Mouse (Mus musculus): ENCODE results near the gene Mfsd2a. TPM values are rescaled to one million over a fixed set of nuclear protein-coding genes. Genes with fewer than 3 reads are reported as not detected.

Mfsd2a gene
- total RNA-seq, 1 experiment from 2014 or later, result not detected

DNA sequence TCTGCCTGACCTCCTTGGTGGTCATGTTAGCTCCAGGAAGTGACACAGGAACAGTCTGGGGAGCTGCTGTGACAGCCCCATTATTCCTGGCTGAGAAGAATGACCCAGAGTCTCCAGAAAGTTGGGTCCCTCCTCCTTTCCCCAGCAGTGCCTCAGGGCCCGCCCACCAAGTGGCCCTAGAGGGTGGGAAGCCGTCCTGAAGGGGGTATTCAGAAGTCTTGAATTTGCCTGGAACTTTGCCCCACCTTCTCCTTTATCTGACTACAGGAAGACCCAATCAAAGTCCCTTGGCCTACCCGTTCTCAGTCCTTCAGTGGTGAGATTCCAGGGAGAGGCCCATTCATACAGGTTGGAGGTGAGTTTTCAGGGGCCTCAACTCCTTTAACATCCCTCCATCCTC, 20.9 kb upstream of the Mfsd2a start:
- no peak for ATAC-seq (replicated peaks in 1 of 2; ENCODE audit: insufficient read depth in 1 of 2, low FRiP score in 2 of 2, low TSS enrichment in 1 of 2, low read depth in 1 of 2, poor library complexity in 2 of 2, severe bottlenecking in 2 of 2)

DNA sequence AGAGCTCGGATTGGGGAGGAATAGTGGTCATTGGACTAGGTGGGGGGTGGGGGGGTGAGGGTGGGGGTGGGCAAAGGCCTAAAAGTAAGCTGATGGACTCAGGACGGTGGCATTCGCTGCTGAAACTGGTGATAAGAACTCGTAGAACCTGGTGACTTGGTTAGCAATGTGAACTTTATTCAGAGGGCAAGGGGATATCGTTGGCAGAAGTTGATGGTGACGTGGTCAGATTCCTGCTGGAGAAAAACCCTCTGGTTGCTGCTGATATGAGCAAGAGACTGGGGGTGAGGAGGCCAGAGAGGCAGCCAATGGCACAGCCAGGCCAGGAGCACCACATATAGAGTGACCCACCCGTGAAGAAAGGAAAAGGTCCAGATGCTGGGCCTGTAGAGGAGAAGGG, 20.2 kb upstream of the Mfsd2a start:
- no peak for ATAC-seq (replicated peaks in 1 of 2; ENCODE audit: insufficient read depth in 1 of 2, low FRiP score in 2 of 2, low TSS enrichment in 1 of 2, low read depth in 1 of 2, poor library complexity in 2 of 2, severe bottlenecking in 2 of 2)

DNA sequence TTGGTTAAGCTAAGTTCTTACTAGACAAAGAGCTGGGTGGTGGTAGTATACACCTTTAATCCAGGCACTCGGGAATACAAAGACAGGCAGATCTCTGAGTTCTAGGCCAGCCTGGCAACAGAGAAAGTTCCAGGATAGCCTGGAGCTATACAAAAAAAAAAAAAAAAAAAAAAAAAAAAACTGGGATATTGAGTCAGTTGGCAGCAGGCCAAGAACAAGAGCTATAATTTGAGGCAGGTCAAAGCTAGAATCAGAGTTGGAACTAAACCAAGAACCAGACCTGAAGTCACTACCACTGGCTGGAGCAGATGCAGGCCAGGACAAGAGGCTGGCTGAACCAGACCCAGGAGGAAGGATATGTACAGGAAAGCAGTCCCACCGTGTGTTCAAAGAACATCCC, 19.7 kb upstream of the Mfsd2a start:
- no peak for ATAC-seq (replicated peaks in 1 of 2; ENCODE audit: insufficient read depth in 1 of 2, low FRiP score in 2 of 2, low TSS enrichment in 1 of 2, low read depth in 1 of 2, poor library complexity in 2 of 2, severe bottlenecking in 2 of 2)

DNA sequence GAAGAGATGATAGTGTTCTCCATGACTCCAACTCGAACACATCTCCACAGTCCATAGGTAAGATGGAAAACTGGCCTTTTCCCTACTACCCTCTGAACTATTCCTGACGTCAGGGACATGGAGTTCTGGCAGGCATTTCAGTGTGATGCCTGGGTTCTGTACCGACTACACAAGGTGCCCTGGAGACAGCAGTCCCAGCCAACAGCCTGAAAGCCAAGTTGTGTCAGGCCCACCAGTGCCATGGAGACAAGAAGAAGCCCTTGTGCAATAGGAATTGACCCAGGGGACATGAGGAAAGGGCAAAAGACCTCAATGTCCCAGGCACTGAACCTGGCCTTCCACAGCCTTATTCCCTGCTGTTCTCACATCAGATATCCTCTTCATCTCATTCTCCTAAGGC, 18.8 kb upstream of the Mfsd2a start:
- ATAC-seq (replicated peaks in 1 of 2; ENCODE audit: insufficient read depth in 1 of 2, low FRiP score in 2 of 2, low TSS enrichment in 1 of 2, low read depth in 1 of 2, poor library complexity in 2 of 2, severe bottlenecking in 2 of 2), result no peak

DNA sequence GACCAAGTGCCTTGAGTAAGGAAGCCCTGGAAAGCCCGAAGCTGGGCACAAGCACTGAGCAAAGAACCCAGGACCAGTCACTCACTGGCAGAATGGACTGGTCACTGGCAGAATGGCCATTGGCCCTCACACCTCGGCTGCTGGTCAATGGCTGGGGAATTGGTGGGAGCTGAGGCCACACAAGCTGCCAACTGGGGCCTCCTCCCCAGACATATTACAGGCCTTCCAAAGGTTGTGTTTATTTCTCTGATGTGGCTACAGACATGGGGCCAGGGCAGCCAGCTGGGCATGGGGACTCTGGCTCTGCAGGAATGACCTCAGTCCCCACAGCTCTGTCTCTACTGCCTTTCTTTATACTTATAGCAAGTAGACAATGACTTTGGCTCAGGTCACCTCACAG, 17.9 kb upstream of the Mfsd2a start:
- no peak for ATAC-seq (replicated peaks in 1 of 2; ENCODE audit: insufficient read depth in 1 of 2, low FRiP score in 2 of 2, low TSS enrichment in 1 of 2, low read depth in 1 of 2, poor library complexity in 2 of 2, severe bottlenecking in 2 of 2)

- ATAC-seq (replicated peaks in 1 of 2; ENCODE audit: insufficient read depth in 1 of 2, low FRiP score in 2 of 2, low TSS enrichment in 1 of 2, low read depth in 1 of 2, poor library complexity in 2 of 2, severe bottlenecking in 2 of 2), result no peak
Measured at GRCm38 (mm10) chr4:122976885-122977284, 15.9 kb upstream of the Mfsd2a start.

DNA sequence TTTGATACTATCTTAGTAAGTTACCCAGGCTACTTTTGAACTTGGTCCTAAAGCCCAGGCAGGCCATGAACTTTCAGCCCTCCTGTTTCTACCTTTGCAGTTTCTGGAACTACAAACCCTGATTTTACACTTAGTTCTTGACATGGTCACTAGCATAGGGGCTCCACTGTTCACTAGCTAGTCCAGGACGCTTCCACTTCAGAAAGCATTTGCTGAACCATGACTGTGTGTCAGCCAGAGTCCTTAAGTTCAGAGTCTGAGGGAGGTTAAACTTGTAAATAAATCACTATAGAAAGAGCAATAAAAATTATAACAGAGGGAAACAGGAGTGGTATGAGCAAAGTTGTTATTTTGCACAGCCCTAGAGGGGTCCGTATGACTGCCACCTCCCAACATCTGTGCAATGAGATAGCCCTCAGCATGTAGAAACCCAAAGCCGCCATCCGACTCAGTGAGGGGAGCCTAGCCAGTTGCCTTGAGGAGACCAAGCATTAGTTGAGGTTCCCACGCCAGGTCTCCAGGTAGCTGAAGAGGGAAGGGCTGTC, 14.1 kb upstream of the Mfsd2a start:
- no peak for ATAC-seq (replicated peaks in 1 of 2; ENCODE audit: insufficient read depth in 1 of 2, low FRiP score in 2 of 2, low TSS enrichment in 1 of 2, low read depth in 1 of 2, poor library complexity in 2 of 2, severe bottlenecking in 2 of 2)

DNA sequence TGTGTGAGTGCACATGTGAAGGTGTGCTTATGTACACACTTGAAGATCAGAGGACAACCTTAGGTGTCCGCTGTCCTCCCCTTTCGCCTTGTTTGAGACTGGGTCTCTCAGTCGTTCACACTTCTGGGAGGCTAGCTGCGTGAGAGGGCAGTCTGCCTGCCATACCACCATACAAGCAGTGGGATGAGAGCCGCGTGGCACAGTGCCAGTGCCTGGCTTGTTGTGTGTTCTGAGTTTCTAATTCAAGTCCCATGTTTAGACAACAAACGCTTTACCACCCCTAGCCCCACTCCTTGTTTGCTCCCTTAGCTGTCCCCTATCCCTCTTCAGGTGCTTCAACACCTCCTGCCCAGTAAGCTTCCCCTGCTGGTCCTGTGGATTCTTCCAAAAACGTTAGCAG, 11.1 kb upstream of the Mfsd2a start:
- no peak; a peak in 1 of 4 replicates for ATAC-seq (replicated peaks in 1 of 2; ENCODE audit: insufficient read depth in 1 of 2, low FRiP score in 2 of 2, low TSS enrichment in 1 of 2, low read depth in 1 of 2, poor library complexity in 2 of 2, severe bottlenecking in 2 of 2)

DNA sequence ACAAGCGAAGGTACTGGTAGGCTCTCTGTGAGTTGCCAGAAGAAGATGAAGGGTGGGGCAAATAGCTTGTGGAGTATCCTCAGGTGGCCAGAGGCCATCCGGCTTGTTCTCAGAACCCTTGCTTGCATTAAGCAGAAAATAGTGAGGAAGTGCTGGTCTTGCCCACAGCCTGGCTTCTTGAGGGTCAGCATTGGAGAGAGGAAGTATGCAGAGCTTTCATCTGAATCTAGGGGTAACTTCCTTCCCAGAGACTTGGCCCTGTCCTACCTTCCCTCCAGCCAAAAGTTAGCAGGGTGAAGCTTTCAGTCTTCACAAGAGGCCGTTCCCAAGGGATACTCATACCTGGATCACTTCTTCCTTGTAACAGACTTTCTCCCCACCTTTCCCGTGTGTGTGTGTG, 10.7 kb upstream of the Mfsd2a start:
- ATAC-seq (replicated peaks in 1 of 2; ENCODE audit: insufficient read depth in 1 of 2, low FRiP score in 2 of 2, low TSS enrichment in 1 of 2, low read depth in 1 of 2, poor library complexity in 2 of 2, severe bottlenecking in 2 of 2), result no peak

DNA sequence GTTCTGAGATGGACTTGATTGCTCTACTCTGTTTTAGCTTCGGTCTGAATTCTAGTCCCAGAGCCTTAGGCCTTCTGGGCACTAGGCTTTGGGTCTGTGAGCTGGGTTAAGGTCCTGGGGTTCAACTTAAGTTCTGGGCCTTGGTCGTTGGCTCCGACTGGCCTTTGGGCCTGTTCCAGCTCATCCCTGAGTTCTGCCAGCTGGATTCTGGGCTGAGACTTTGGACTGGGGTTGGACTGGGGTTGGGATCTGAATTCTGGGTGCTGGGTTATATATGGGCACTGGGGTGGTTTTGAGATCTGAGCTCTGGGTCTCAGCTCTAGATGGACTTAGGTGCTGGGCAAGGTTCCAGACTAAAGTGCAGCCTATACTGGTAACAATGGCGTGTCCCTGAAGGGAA, 10.2 kb upstream of the Mfsd2a start:
- no peak for ATAC-seq (replicated peaks in 1 of 2; ENCODE audit: insufficient read depth in 1 of 2, low FRiP score in 2 of 2, low TSS enrichment in 1 of 2, low read depth in 1 of 2, poor library complexity in 2 of 2, severe bottlenecking in 2 of 2)

DNA sequence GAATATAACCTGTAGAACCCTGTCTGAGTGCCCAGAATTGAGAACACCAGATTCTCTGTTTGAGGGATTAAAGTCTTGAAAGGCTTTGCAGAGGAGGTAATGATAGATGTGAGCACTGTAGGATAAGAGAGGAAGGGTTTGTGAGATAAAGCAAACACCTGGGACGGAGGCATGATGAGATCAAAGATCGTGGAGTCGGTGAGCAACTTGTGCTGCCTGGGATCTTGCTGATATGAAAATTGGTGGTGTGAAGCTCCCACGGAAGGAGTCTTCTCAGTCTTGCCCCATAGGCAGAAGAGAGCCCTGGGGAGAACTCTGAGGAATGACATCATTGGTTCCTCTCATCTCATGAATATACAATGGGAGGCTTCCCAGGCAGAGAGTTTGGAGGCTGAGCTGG, 7.1 kb upstream of the Mfsd2a start:
- ATAC-seq (replicated peaks in 1 of 2; ENCODE audit: insufficient read depth in 1 of 2, low FRiP score in 2 of 2, low TSS enrichment in 1 of 2, low read depth in 1 of 2, poor library complexity in 2 of 2, severe bottlenecking in 2 of 2), result no peak

DNA sequence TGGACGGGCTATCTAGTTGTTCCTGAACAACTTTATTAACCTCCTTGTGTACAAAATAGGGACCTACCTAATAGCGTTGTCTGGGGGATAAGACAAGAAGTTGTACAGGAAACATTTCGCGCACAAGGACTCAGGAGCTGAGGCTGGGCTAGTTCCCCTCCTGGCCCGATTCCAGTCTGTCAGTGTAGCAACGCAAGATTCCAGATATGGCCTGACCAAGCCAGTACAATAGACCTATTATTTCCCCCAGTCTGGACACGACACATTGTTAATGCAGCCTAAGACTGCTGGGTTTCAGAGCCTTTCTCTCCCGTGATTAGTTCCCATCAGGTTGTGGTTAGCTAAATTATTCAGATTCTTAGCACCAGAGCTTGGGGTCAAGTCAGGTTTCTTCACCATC, 1.8 kb upstream of the Mfsd2a start:
- ATAC-seq (replicated peaks in 1 of 2; ENCODE audit: insufficient read depth in 1 of 2, low FRiP score in 2 of 2, low TSS enrichment in 1 of 2, low read depth in 1 of 2, poor library complexity in 2 of 2, severe bottlenecking in 2 of 2), result no peak

DNA sequence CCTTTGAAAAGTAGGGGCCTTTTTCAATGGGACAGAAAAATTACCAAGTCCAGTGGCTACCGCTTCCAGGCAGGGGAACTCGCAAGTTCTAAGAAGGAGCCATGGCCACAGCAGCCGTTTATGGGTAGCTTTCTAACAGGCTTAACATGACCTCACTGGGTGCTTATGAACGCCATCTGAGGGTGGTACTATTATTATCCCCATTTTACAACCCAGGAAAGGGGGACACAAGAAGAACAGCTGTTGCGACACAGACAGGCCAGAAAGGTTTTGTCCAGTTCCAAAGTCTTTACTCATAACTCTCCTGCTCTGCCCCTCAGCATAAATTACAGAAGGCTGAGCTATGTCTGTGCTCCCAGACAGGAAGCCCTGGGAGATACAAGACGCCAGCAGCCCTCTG, 601 bp upstream of the Mfsd2a start:
- no peak for ATAC-seq (replicated peaks in 1 of 2; ENCODE audit: insufficient read depth in 1 of 2, low FRiP score in 2 of 2, low TSS enrichment in 1 of 2, low read depth in 1 of 2, poor library complexity in 2 of 2, severe bottlenecking in 2 of 2)

DNA sequence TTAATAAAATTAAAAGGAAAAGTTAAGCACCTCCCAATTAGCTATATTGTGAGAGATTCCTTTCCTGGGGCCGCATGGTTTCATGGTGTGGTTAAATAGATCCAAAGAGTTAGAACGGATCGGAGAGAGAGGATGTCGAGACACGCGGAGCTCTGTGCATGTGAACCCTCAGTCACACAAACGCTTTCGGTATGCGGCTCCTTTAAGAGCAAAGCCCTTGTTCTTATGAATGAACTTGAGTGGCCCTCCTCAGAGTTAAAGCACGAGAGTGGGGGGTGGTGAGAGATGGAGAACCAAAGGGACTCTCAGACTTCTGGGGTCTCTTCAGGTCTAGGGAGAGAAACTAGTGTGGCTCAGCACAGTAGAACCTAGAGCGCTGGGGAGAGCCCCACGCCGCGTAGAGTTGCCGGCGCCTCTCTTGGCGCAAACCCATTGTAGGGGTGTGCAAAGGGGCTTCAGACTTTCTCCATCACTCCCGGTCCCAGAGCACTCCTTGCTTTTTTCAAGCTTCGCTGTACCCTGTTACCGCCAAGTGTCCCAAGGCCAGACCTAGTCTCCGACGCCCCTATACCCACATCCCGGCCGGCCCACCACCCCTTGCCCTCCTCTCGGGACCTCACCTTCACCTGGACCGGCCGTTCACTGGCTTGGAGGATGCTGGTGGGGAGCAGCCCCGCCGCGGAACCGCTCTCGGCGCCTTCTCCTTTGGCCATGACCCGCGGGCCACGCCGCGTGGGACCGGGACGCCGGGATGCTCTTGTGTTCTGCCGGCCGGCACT, 478 bp downstream of the Mfsd2a start:
- ATAC-seq (replicated peaks in 1 of 2; ENCODE audit: insufficient read depth in 1 of 2, low FRiP score in 2 of 2, low TSS enrichment in 1 of 2, low read depth in 1 of 2, poor library complexity in 2 of 2, severe bottlenecking in 2 of 2), result 0 out of 4 replicates have a peak, but pooled peaks of 1 of the 2 experiments have one; percentile 18

DNA sequence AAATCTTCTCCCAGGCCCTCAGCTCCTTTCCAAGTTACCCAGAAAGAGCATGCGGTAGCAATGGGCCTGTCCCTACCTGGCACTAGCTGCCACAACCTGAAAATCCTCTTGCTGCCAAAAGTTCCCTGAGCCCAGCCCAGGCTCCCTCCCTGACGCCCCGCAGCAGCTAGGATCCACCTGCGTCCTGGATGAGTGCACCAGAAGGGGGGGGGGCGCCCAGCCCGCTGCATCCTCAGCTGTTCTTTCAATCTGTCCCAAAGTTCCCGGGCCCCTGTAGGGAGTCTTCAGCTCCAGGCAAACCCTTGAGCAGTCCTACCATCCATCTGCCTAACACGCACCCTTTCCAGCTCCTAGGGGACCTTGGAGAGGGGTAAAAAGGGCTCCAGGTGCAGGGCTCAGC, 1.2 kb downstream of the Mfsd2a start:
- no peak for ATAC-seq (replicated peaks in 1 of 2; ENCODE audit: insufficient read depth in 1 of 2, low FRiP score in 2 of 2, low TSS enrichment in 1 of 2, low read depth in 1 of 2, poor library complexity in 2 of 2, severe bottlenecking in 2 of 2)

- no peak for ATAC-seq (replicated peaks in 1 of 2; ENCODE audit: insufficient read depth in 1 of 2, low FRiP score in 2 of 2, low TSS enrichment in 1 of 2, low read depth in 1 of 2, poor library complexity in 2 of 2, severe bottlenecking in 2 of 2)
Measured at GRCm38 (mm10) chr4:122958491-122959031, 2.4 kb downstream of the Mfsd2a start.

GRCm38 (mm10) chr4:122956301-122956700, 4.7 kb downstream of the Mfsd2a start:
- no peak; a peak in 1 of 4 replicates for ATAC-seq (replicated peaks in 1 of 2; ENCODE audit: insufficient read depth in 1 of 2, low FRiP score in 2 of 2, low TSS enrichment in 1 of 2, low read depth in 1 of 2, poor library complexity in 2 of 2, severe bottlenecking in 2 of 2)

GRCm38 (mm10) chr4:122955412-122956136, 5.4 kb downstream of the Mfsd2a start:
- peak; percentile 93 to 97 for ATAC-seq (replicated peaks in 1 of 2; ENCODE audit: insufficient read depth in 1 of 2, low FRiP score in 2 of 2, low TSS enrichment in 1 of 2, low read depth in 1 of 2, poor library complexity in 2 of 2, severe bottlenecking in 2 of 2)

All from hematopoietic stem cell, adult 5-6 weeks (primary cell).